Mouse (Mus musculus) intestine, embryonic 16.5 days (tissue): Measurements from ENCODE around the gene Fxyd6. TPM values are rescaled to one million over a fixed set of nuclear protein-coding genes. Genes with fewer than 3 reads are reported as not detected.

Experiments used
- ATAC-seq: fragments of 200-750 bp; cut with Nextera tagmentation; 2 replicates; pipeline ENCODE4 v1.8.0; 2017; ENCODE audit warnings: moderate TSS enrichment, moderate library complexity
- H3K27ac ChIP-seq: fragments of 300-500 bp; sonication (generic); 2 replicates; pipeline ENCODE4 v1.5.1; 2014; ENCODE audit warnings: mild to moderate bottlenecking, low read length
- H3K27me3 ChIP-seq: fragments of 300-500 bp; sonication (generic); replicated peaks from 2 replicates; pipeline ENCODE4 v1.6.1; 2014; ENCODE audit warnings: low read length, control low read depth, mixed read lengths; ENCODE audit not compliant: control insufficient read depth, insufficient read depth
- H3K36me3 ChIP-seq: fragments of 300-500 bp; sonication (generic); 2 replicates; pipeline ENCODE4 v1.6.1; 2014; ENCODE audit warnings: low read length, control low read depth; ENCODE audit not compliant: control insufficient read depth, insufficient read depth
- H3K4me1 ChIP-seq: fragments of 300-500 bp; sonication (generic); 2 replicates; pipeline ENCODE4 v1.6.1; 2014; ENCODE audit warnings: low read length, control low read depth, mixed read lengths; ENCODE audit not compliant: control insufficient read depth, insufficient read depth
- H3K4me2 ChIP-seq: fragments of 300-500 bp; sonication (generic); 2 replicates; pipeline ENCODE4 v1.6.1; 2014; ENCODE audit warnings: low read depth, low read length, control low read depth
- H3K4me3 ChIP-seq: fragments of 300-500 bp; sonication (generic); 2 replicates; pipeline ENCODE4 v1.5.1; 2014; ENCODE audit warnings: mild to moderate bottlenecking, low read length
- H3K9ac ChIP-seq: fragments of 300-500 bp; sonication (generic); 2 replicates; pipeline ENCODE4 v1.6.1; 2014; ENCODE audit warnings: low read depth, low read length
- H3K9me3 ChIP-seq: fragments of 300-500 bp; sonication (generic); 2 replicates; pipeline ENCODE4 v1.6.1; 2016; ENCODE audit warnings: low read length, control low read depth; ENCODE audit not compliant: control insufficient read depth
- WGBS: fragments of 180-500 bp; shearing (Covaris S2); extraction: QIAGEN DNeasy Blood & Tissue Kit; methylation state at CpG from one replicate; pipeline ENCODE4 v1.1.7; 2014; 5-methylcytosine and 5-hydroxymethylcytosine counted together
- polyA plus RNA-seq: library from polyadenylated mRNA; unstranded; fragments of >200 nt; fragmentation: Nextera tagmentation; extraction: Ambion mirVana; gene quantifications from 2 replicates; pipeline ENCODE4 v1.2.1, GENCODE M21; 2015

Gene Fxyd6
- polyA plus RNA-seq, 1 experiment from 2014 or later: 66.7 TPM

GRCm38 (mm10) chr9:45383883-45384282 lies 13.9 kb downstream of the Fxyd6 start:
- Histone ChIP-seq H3K4me1 (no peaks in the 10 kb centered on the region), H3K27me3 (no peaks in the 10 kb centered on the region), H3K9me3 (no peaks in the 10 kb centered on the region), H3K36me3 (no peaks in the 10 kb centered on the region), H3K4me3 (no peak overlapping the region), H3K4me2 (no peak overlapping the region), H3K9ac (no peak overlapping the region), H3K27ac (no peak overlapping the region)
- ATAC-seq: no peak
- WGBS: 97% methylated on average over 6 of the region's 6 CpGs

- H3K27ac ChIP-seq: no peak overlapping the region
- no peak overlapping the region for H3K4me2 ChIP-seq
- ATAC-seq: no peak
- no peaks in the 10 kb centered on the region for H3K36me3 ChIP-seq
- no peaks in the 10 kb centered on the region for H3K4me1 ChIP-seq
- H3K9me3 ChIP-seq: no peaks in the 10 kb centered on the region
- H3K9ac ChIP-seq: no peak overlapping the region
- H3K27me3 ChIP-seq: no peaks in the 10 kb centered on the region
- WGBS: 80% methylated on average over 5 of the region's 5 CpGs
- H3K4me3 ChIP-seq: no peak overlapping the region
Measured at GRCm38 (mm10) chr9:45386698-45387097, 16.7 kb downstream of the Fxyd6 start.

- Histone ChIP-seq H3K9ac (no peak overlapping the region), H3K4me3 (no peak overlapping the region), H3K9me3 (no peaks in the 10 kb centered on the region), H3K36me3 (no peaks in the 10 kb centered on the region), H3K4me1 (no peaks in the 10 kb centered on the region), H3K4me2 (no peak overlapping the region), H3K27me3 (no peaks in the 10 kb centered on the region), H3K27ac (no peak overlapping the region)
- WGBS: 40% methylated on average over 12 of the region's 12 CpGs
- ATAC-seq: 0 out of 2 replicates have a peak, but pooled peaks have one; percentile 50
Measured at GRCm38 (mm10) chr9:45388385-45388994, 18.5 kb downstream of the Fxyd6 start.

- Histone ChIP-seq H3K4me2 (no peak overlapping the region), H3K27ac (no peak overlapping the region), H3K27me3 (no peaks in the 10 kb centered on the region), H3K4me1 (no peaks in the 10 kb centered on the region), H3K36me3 (no peaks in the 10 kb centered on the region), H3K4me3 (no peak overlapping the region), H3K9me3 (no peaks in the 10 kb centered on the region), H3K9ac (no peak overlapping the region)
- WGBS: 85% methylated on average over 8 of the region's 8 CpGs
- ATAC-seq: no peak
Measured at GRCm38 (mm10) chr9:45389596-45389995, 19.6 kb downstream of the Fxyd6 start.

GRCm38 (mm10) chr9:45391299-45391698 lies 21.3 kb downstream of the Fxyd6 start:
- no peak for ATAC-seq
- Histone ChIP-seq H3K27ac (no peak overlapping the region), H3K4me2 (no peak overlapping the region), H3K9me3 (no peaks in the 10 kb centered on the region), H3K4me1 (no peaks in the 10 kb centered on the region), H3K4me3 (no peak overlapping the region), H3K9ac (no peak overlapping the region), H3K27me3 (no peaks in the 10 kb centered on the region), H3K36me3 (no peaks in the 10 kb centered on the region)
- WGBS: 63% methylated on average over 7 of the region's 7 CpGs

- H3K4me3 ChIP-seq: no peak overlapping the region
- no peak overlapping the region for H3K9ac ChIP-seq
- H3K4me2 ChIP-seq: no peak overlapping the region
- no peaks in the 10 kb centered on the region for H3K27me3 ChIP-seq
- 80% methylated on average over 6 of the region's 6 CpGs for WGBS
- H3K4me1 ChIP-seq: no peaks in the 10 kb centered on the region
- H3K9me3 ChIP-seq: no peaks in the 10 kb centered on the region
- H3K36me3 ChIP-seq: no peaks in the 10 kb centered on the region
- ATAC-seq: no peak
- H3K27ac ChIP-seq: no peak overlapping the region
Measured at GRCm38 (mm10) chr9:45395218-45395617, 25.2 kb downstream of the Fxyd6 start.

GRCm38 (mm10) chr9:45395796-45396195 lies 25.8 kb downstream of the Fxyd6 start:
- ATAC-seq: no peak
- H3K4me3 ChIP-seq: no peak overlapping the region
- H3K36me3 ChIP-seq: no peaks in the 10 kb centered on the region
- no peaks in the 10 kb centered on the region for H3K9me3 ChIP-seq
- H3K27ac ChIP-seq: no peak overlapping the region
- 70% methylated on average over 3 of the region's 3 CpGs for WGBS
- H3K4me2 ChIP-seq: no peak overlapping the region
- H3K9ac ChIP-seq: no peak overlapping the region
- no peaks in the 10 kb centered on the region for H3K27me3 ChIP-seq
- H3K4me1 ChIP-seq: no peaks in the 10 kb centered on the region

- 55% methylated on average over 1 of the region's 1 CpGs for WGBS
- Histone ChIP-seq H3K9me3 (no peaks in the 10 kb centered on the region), H3K27ac (no peak overlapping the region), H3K4me2 (no peak overlapping the region), H3K27me3 (no peaks in the 10 kb centered on the region), H3K4me3 (no peak overlapping the region), H3K4me1 (no peaks in the 10 kb centered on the region), H3K36me3 (no peaks in the 10 kb centered on the region), H3K9ac (no peak overlapping the region)
- no peak for ATAC-seq
Measured at GRCm38 (mm10) chr9:45398336-45398735, 28.4 kb downstream of the Fxyd6 start.

GRCm38 (mm10) chr9:45399434-45399833 lies 29.4 kb downstream of the Fxyd6 start, which contains the start of gene Fxyd2:
Gene Fxyd2, plus strand, starts transcription at chr9:45399669.
- Histone ChIP-seq H3K9me3 (no peaks in the 10 kb centered on the region), H3K9ac (no peak within 1 kb of the TSS), H3K27me3 (no peaks in the 10 kb centered on the region), H3K4me3 (no peak within 1 kb of the TSS), H3K4me2 (no peak within 1 kb of the TSS), H3K27ac (no peak within 1 kb of the TSS), H3K36me3 (no peaks in the 10 kb centered on the region), H3K4me1 (no peaks in the 10 kb centered on the region)
- WGBS: 79% methylated on average over 4 of the region's 4 CpGs
- no peak for ATAC-seq

GRCm38 (mm10) chr9:45401851-45402250 lies 31.9 kb downstream of the Fxyd6 start:
- no peak for ATAC-seq
- no peak overlapping the region for H3K27ac ChIP-seq
- H3K4me2 ChIP-seq: no peak overlapping the region
- H3K36me3 ChIP-seq: no peaks in the 10 kb centered on the region
- no peaks in the 10 kb centered on the region for H3K9me3 ChIP-seq
- H3K4me3 ChIP-seq: no peak overlapping the region
- H3K4me1 ChIP-seq: no peaks in the 10 kb centered on the region
- H3K27me3 ChIP-seq: no peaks in the 10 kb centered on the region
- WGBS: 60% methylated on average over 4 of the region's 4 CpGs
- H3K9ac ChIP-seq: no peak overlapping the region
